Mouse (Mus musculus): ENCODE data around the gene Nt5m.

Nt5m gene

DNA sequence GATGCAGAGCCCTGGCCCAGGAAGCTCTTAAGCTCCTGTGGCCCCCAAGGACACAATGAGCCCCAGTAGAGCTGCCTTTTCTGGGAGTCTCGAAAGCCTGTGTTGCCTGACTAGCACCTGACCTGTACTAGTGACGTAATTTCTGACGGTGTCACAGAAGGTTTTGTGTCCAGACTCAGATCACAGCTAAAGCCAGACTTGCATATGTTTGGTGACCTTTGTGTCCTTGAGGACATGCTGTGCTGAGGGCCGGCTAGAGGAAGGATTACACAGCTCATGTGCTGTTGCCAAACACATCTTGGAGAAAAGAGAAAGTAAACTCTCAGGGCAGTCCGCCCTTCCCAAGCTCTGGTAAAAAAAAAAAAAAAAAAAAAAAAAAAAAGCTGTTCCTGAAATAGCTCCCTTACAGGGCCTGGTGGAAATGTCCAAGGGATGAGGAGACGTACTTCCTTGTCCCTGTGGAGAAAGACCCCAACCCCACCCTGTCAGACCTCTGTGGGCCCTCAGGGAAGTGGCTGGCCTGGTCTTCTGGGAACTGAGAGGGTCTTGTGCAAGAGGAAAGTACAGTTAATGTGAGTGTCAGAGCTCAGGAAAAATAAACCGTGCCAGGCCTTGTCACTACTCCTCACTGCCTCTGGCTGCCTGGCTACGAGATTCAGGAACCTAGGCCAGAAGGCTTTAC lies 62.9 kb downstream of the Nt5m start:
- peak; percentile 76 to 82 for DNase-seq (ENCODE audit: low spot score in 2 of 2)

DNA sequence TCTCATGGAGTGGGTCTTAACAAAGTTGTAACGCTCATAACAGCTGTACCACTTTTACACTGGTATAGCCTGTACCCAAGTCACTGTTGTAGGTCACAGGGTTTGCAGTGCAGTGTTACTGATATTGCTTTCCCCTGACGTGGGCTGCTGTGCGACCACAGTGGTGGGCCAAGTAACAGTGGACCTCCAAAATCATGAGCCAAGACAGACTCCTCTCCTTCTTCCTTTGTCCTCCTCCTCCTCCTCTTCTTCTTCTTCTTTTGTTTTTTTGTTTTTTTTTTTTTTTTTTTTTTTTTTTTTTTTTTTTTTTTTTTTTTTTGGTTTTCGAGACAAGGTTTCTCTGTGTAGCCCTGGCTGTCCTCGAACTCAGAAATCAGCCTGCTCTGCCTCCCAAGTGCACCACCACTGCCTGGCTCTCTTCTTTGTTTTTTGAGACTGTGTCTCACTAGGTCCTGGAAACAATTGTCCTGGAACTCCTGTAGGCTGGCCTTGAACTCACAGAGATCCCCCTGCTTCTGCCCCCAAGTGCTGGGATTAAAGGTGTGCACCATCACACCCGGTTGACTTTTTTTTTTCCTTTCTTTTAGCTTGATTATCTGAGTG lies 67.4 kb downstream of the Nt5m start:
- no peak for DNase-seq (ENCODE audit: low spot score in 2 of 2)

DNA sequence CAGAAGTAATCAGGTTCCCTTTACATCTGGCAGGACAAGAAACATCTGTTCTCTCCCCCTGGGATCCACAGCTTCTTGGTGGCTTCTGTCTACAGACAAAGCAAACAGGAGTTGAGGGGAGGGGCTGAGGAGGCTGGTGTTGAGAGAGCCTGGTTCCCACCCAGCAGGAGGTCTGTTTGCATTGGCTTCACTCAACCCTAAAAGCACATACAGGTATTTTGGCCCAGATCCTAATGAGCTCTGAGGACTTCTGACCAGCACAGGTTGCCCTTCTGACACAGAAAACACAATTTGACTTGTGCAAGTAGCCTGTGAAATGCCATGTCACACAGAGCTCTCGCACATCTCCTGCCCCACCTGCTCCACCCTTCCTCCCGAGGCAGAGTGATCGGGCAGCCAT lies 69.2 kb downstream of the Nt5m start:
- DNase-seq (ENCODE audit: low spot score in 2 of 2) = no peak

DNA sequence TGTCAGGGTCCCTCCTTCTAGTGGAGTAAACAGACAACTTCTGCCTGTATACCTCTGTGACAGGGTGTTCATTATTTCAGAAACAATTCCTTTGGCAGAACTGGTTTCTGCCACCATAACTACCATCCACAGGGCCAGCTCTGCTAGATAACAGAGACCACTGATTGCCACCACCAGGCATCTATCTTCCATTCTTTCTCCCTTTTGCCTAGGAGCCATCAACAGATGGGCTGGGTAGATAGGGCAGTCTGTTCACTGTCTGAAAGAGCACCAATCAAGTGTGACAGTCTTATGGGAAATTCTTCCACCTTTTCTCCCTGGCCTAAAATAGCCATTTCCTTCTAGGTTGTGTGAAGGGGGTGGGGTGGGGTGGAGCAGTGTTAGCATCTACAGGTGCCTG lies 71.3 kb downstream of the Nt5m start:
- no peak for DNase-seq (ENCODE audit: low spot score in 2 of 2)

DNA sequence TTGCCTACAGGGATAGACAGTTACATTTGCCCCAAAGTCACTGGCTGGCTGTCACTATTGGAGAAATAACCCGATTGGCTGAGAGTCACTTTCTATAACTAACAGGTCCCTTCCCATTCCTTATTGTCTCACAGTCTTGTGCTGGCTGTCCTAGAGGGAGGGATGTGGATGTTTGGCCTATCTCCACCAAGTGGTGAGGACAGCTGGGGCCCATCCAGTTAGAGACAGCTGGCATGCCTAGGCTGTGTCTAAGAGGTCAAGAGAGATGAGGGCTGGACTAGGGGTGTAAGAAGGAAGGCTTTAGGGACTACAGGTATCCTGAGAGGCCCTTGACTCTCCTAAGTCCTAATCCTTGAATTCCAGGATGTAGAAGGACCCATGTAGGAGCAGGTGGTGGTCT lies 72.3 kb downstream of the Nt5m start:
- DNase-seq (ENCODE audit: low spot score in 2 of 2) = no peak

GRCm38 (mm10) chr11:59913702-59914101 lies 74.5 kb downstream of the Nt5m start:
- DNase-seq (ENCODE audit: low spot score in 2 of 2) = no peak

GRCm38 (mm10) chr11:59918014-59918413 lies 78.8 kb downstream of the Nt5m start:
- peak; percentile 53 to 78 for DNase-seq (ENCODE audit: low spot score in 2 of 2)

DNA sequence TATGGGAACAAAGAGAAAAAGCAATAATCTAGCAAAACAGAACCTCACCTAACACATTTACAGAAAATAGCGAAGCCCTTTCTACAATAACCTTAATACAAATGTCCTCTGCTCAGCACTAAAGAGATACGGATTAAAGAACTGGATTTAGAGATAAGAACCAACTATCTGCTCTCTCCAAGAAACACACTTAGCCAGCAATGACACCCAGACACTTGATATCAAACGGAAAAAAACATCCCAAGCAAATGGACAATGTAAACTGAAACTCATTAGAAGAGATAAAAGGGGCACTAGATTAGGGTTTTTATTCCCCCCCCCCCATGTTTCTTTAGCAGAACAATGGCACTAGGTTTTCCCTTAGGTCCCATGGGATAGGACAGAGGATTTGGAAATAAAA lies 80.2 kb downstream of the Nt5m start:
- DNase-seq (ENCODE audit: low spot score in 2 of 2) = no peak

DNA sequence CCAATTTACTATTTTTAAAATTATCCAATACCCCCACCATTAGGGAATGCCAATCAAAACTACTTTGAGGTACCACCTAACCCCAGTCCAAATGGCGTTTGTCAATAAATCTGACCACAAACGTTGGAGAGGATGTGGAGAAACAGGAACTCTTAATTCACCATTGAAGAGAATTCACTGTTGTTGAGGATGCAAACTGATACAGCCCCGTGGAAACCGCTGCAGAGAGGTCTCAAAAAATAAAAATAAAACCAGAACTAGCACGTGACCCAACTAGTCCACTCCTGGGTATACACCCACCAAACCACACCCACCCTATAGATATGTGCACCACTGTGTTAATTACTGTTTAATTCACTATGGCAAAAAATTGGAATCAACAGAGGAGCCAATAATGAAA lies 81.1 kb downstream of the Nt5m start:
- no peak for DNase-seq (ENCODE audit: low spot score in 2 of 2)

DNA sequence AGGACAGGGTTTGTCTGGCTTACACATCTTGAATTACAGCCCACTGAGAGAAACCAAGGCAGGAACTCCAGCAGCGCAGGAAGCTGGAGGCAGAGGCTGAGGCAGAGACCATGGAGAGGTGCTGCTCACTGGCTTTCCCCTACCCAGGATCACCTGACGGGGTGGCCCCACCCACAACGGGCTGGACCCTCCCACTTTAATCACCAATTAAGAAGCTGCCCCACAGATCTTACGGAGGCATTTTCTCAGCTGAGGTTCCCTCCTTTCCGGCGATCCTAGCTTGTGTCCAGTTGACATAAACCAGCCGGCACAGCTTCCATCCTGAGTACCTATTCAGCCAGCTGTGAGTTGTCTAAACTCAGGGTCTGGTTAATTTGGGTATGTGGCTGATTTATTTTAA lies 82.0 kb downstream of the Nt5m start:
- DNase-seq (ENCODE audit: low spot score in 2 of 2) = no peak

DNA sequence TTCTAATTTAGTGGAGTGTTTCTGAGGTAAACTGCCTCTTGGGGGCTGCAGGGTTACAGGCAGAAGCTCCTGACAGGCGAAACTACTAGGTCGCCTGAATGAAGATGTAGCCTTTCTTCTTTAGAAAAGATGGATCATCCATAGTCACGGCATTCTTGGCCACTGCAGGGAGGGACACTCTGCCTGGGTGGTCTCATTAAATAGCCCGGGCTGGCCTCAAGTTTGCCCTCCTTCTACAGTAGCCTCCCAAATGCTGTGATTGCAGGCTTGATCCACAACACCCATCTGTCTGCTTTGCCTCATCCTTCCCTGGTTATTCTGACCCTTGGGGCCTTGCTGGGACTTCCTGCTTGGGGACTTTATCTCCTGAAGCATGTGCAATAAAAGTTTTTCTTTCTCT lies 90.8 kb downstream of the Nt5m start:
- no peak for DNase-seq (ENCODE audit: low spot score in 2 of 2)
